Mouse (Mus musculus) myocyte (in vitro differentiated cells): ENCODE results near the gene Gm20388. TPM values are rescaled to one million over a fixed set of nuclear protein-coding genes. Genes with fewer than 3 reads are reported as not detected.

Experiments used
- H3K27me3 ChIP-seq: one replicate; pipeline ENCODE4 v1.6.1; 2011; ENCODE audit not compliant: control insufficient read depth, insufficient read depth, insufficient read length
- H3K36me3 ChIP-seq: one replicate; pipeline ENCODE4 v1.6.1; 2011; ENCODE audit not compliant: control insufficient read depth, insufficient read depth
- H3K4me2 ChIP-seq: one replicate; pipeline ENCODE4 v1.6.1; 2011; ENCODE audit warnings: low read depth, control low read depth
- H3K4me3 ChIP-seq: one replicate; pipeline ENCODE4 v1.5.1; 2011; ENCODE audit warnings: mild to moderate bottlenecking, control low read depth, moderate library complexity
- H3K79me2 ChIP-seq: one replicate; pipeline ENCODE4 v1.6.1; 2011; ENCODE audit not compliant: control insufficient read depth, insufficient read depth
- H3ac ChIP-seq: one replicate; pipeline ENCODE4 v1.6.1; 2011; ENCODE audit not compliant: control insufficient read depth, insufficient read length
- CEBPB ChIP-seq: IDR thresholded peaks from 2 replicates; pipeline ENCODE4 v1.6.1; 2011; ENCODE audit warnings: mild to moderate bottlenecking, moderate library complexity; ENCODE audit not compliant: poor library complexity, insufficient read depth, severe bottlenecking
- E2F4 ChIP-seq: IDR thresholded peaks from one replicate; pipeline ENCODE4 v1.6.1; 2011; ENCODE audit warnings: mild to moderate bottlenecking, control low read depth, moderate library complexity; ENCODE audit not compliant: insufficient read depth
- MAX ChIP-seq: IDR thresholded peaks from one replicate; pipeline ENCODE4 v1.6.1; 2011; ENCODE audit warnings: low read depth, mild to moderate bottlenecking, control low read depth
- MYOD1 ChIP-seq, 3 experiments: IDR thresholded peaks; one replicate each; pipeline ENCODE4 v1.6.1; 2011; ENCODE audit warnings: control low read depth in 2 of 3, low read depth in 2 of 3, mild to moderate bottlenecking in 2 of 3, moderate library complexity in 1 of 3; ENCODE audit not compliant: insufficient read length in 2 of 3, control insufficient read depth in 1 of 3
- MYOG ChIP-seq, 3 experiments: IDR thresholded peaks; one replicate each; pipeline ENCODE4 v1.6.1; 2011; ENCODE audit warnings: control low read depth in 2 of 3, low read depth in 2 of 3, mild to moderate bottlenecking in 2 of 3; ENCODE audit not compliant: insufficient read length in 2 of 3, control insufficient read depth in 1 of 3, insufficient read depth in 1 of 3
- POLR2A ChIP-seq: IDR thresholded peaks from one replicate; pipeline ENCODE4 v1.6.1; 2011; ENCODE audit warnings: low read depth, mild to moderate bottlenecking, control low read depth, moderate library complexity; ENCODE audit not compliant: insufficient read length
- POLR2AphosphoS2 ChIP-seq: IDR thresholded peaks from one replicate; pipeline ENCODE4 v1.6.1; 2011; ENCODE audit warnings: low read depth, control low read depth; ENCODE audit not compliant: insufficient read length
- REST ChIP-seq: IDR thresholded peaks from one replicate; pipeline ENCODE4 v1.6.1; 2011; ENCODE audit warnings: mild to moderate bottlenecking, control low read depth, moderate library complexity; ENCODE audit not compliant: insufficient read depth, insufficient read length
- SRF ChIP-seq: IDR thresholded peaks from one replicate; pipeline ENCODE4 v1.6.1; 2011; ENCODE audit warnings: low read depth; ENCODE audit not compliant: control insufficient read depth, insufficient read length
- TCF12 ChIP-seq: IDR thresholded peaks from one replicate; pipeline ENCODE4 v1.6.1; 2011; ENCODE audit warnings: mild to moderate bottlenecking, control low read depth; ENCODE audit not compliant: poor library complexity, insufficient read depth, severe bottlenecking
- TCF3 ChIP-seq: IDR thresholded peaks from one replicate; pipeline ENCODE4 v1.6.1; 2011; ENCODE audit warnings: low read depth, control low read depth; ENCODE audit not compliant: insufficient read length
- USF1 ChIP-seq: IDR thresholded peaks from one replicate; pipeline ENCODE4 v1.6.1; 2011; ENCODE audit warnings: low read depth, mild to moderate bottlenecking, control low read depth, moderate library complexity
- polyA plus RNA-seq: library from polyadenylated mRNA; unstranded; fragments of >200 nt; fragmentation: generic; extraction: Trizol; gene quantifications from one replicate; pipeline ENCODE4 v1.2.1, GENCODE M21; 2012; ENCODE audit warnings: missing spikeins

The Gm20388 gene
- polyA plus RNA-seq, 1 experiment = 15.3 TPM

- TF ChIP-seq MYOD1 (IDR thresholded peaks at IDR 0.05; ENCODE audit: control insufficient read depth in 1 of 3, insufficient read length in 2 of 3, low read depth in 2 of 3) (no peak), TCF12 (no peak), SRF (no peak), CEBPB (no peak), USF1 (no peak), MYOG (IDR thresholded peaks at IDR 0.05; ENCODE audit: control insufficient read depth in 1 of 3, insufficient read depth in 1 of 3, insufficient read length in 2 of 3, low read depth in 2 of 3) (no peak), POLR2AphosphoS2 (no peak), E2F4 (no peak), REST (no peak), TCF3 (no peak), MAX (no peak), POLR2A (no peak)
- Histone ChIP-seq H3K4me3 (no peak overlapping the region), H3K36me3 (no peaks in the 10 kb centered on the region), H3ac (no peak overlapping the region), H3K79me2 (no peaks in the 10 kb centered on the region), H3K27me3 (no peaks in the 10 kb centered on the region), H3K4me2 (peak overlapping the region; percentile 97)
Observed at GRCm38 (mm10) chr8:122341790-122342189, 2431.1 kb downstream of the Gm20388 start.

GRCm38 (mm10) chr8:122342362-122342761, 2431.7 kb downstream of the Gm20388 start:
- H3K4me2 ChIP-seq = peak overlapping the region; percentile 97
- H3ac ChIP-seq = no peak overlapping the region
- no peak overlapping the region for H3K4me3 ChIP-seq
- H3K27me3 ChIP-seq = no peaks in the 10 kb centered on the region
- TF ChIP-seq USF1 (no peak), MYOD1 (IDR thresholded peaks at IDR 0.05; ENCODE audit: control insufficient read depth in 1 of 3, insufficient read length in 2 of 3, low read depth in 2 of 3) (peak in 2 of 3 experiments; percentile 38 to 61), CEBPB (no peak), MYOG (IDR thresholded peaks at IDR 0.05; ENCODE audit: control insufficient read depth in 1 of 3, insufficient read depth in 1 of 3, insufficient read length in 2 of 3, low read depth in 2 of 3) (peak in 1 of 3 experiments; percentile 70), REST (no peak), E2F4 (no peak), TCF3 (no peak), TCF12 (peak; percentile 43)
- H3K79me2 ChIP-seq = no peaks in the 10 kb centered on the region
- H3K36me3 ChIP-seq = no peaks in the 10 kb centered on the region

- Histone ChIP-seq H3K36me3 (no peaks in the 10 kb centered on the region), H3ac (no peak overlapping the region), H3K4me2 (peak overlapping the region; percentile 97), H3K4me3 (peak overlapping the region; percentile 17), H3K79me2 (no peaks in the 10 kb centered on the region), H3K27me3 (no peaks in the 10 kb centered on the region)
- TF ChIP-seq MYOG (IDR thresholded peaks at IDR 0.05; ENCODE audit: control insufficient read depth in 1 of 3, insufficient read depth in 1 of 3, insufficient read length in 2 of 3, low read depth in 2 of 3) (no peak), SRF (no peak), TCF12 (no peak), POLR2A (peak; percentile 52), MYOD1 (IDR thresholded peaks at IDR 0.05; ENCODE audit: control insufficient read depth in 1 of 3, insufficient read length in 2 of 3, low read depth in 2 of 3) (peak; percentile 28 to 73 (median 47)), POLR2AphosphoS2 (peak; percentile 78), USF1 (no peak)
Observed at GRCm38 (mm10) chr8:122342806-122343209, 2432.2 kb downstream of the Gm20388 start.

GRCm38 (mm10) chr8:122343341-122343740, 2432.7 kb downstream of the Gm20388 start:
- no peaks in the 10 kb centered on the region for H3K36me3 ChIP-seq
- peak overlapping the region; percentile 97 for H3K4me2 ChIP-seq
- no peaks in the 10 kb centered on the region for H3K27me3 ChIP-seq
- peak overlapping the region; percentile 17 for H3K4me3 ChIP-seq
- TF ChIP-seq MAX (no peak), USF1 (no peak), SRF (no peak), CEBPB (no peak), E2F4 (no peak), TCF12 (no peak), REST (no peak), POLR2AphosphoS2 (no peak)
- no peaks in the 10 kb centered on the region for H3K79me2 ChIP-seq
- H3ac ChIP-seq = no peak overlapping the region

GRCm38 (mm10) chr8:122343758-122344157, 2433.1 kb downstream of the Gm20388 start:
- Histone ChIP-seq H3K4me3 (peak overlapping the region; percentile 17), H3K79me2 (no peaks in the 10 kb centered on the region), H3K36me3 (no peaks in the 10 kb centered on the region), H3ac (no peak overlapping the region), H3K27me3 (no peaks in the 10 kb centered on the region), H3K4me2 (peak overlapping the region; percentile 97)
- TF ChIP-seq POLR2AphosphoS2 (peak; percentile 24), MAX (no peak), REST (no peak), TCF3 (no peak), POLR2A (peak; percentile 55), USF1 (no peak), MYOG (IDR thresholded peaks at IDR 0.05; ENCODE audit: control insufficient read depth in 1 of 3, insufficient read depth in 1 of 3, insufficient read length in 2 of 3, low read depth in 2 of 3) (no peak), CEBPB (no peak), E2F4 (no peak), MYOD1 (IDR thresholded peaks at IDR 0.05; ENCODE audit: control insufficient read depth in 1 of 3, insufficient read length in 2 of 3, low read depth in 2 of 3) (no peak)
